Mouse (Mus musculus): ENCODE measurements at regions not wholly inside any gene's neighbourhood (a gene's known extent, or its start where the extent isn't known, plus 50 kb on each side); places are given as distances from the start of the nearest gene placed in this dataset.

- no peak for DNase-seq
These were observed 299.5 kb downstream of the Tmem182 start for GRCm38 (mm10) chr1:41104869-41105268.

- no peak for DNase-seq
These were observed 316.3 kb downstream of the Tmem182 start for GRCm38 (mm10) chr1:41121636-41122175.

GRCm38 (mm10) chr1:41131410-41131809, 326.0 kb downstream of the Tmem182 start:
- DNase-seq, result no peak

- DNase-seq, result no peak
These were observed 327.7 kb downstream of the Tmem182 start for GRCm38 (mm10) chr1:41133143-41133542.

- peak; percentile 73 for DNase-seq
These were observed 328.5 kb downstream of the Tmem182 start for GRCm38 (mm10) chr1:41133946-41134345.

- peak; percentile 24 for DNase-seq
These were observed 334.3 kb downstream of the Tmem182 start for GRCm38 (mm10) chr1:41139725-41140124.

- peak; percentile 44 for DNase-seq
These were observed 335.1 kb downstream of the Tmem182 start for GRCm38 (mm10) chr1:41140542-41140941.

- no peak for DNase-seq
These were observed 336.6 kb downstream of the Tmem182 start for GRCm38 (mm10) chr1:41141992-41142391.

- no peak for DNase-seq
These were observed 347.1 kb downstream of the Tmem182 start for GRCm38 (mm10) chr1:41152516-41152915.

GRCm38 (mm10) chr1:41153174-41153999, 348.0 kb downstream of the Tmem182 start:
- DNase-seq, result no peak

GRCm38 (mm10) chr1:41154198-41154597, 348.8 kb downstream of the Tmem182 start:
- DNase-seq, result no peak

GRCm38 (mm10) chr1:41156946-41157345, 351.5 kb downstream of the Tmem182 start:
- DNase-seq, result no peak

GRCm38 (mm10) chr1:41157651-41158513, 352.5 kb downstream of the Tmem182 start:
- no peak for DNase-seq

GRCm38 (mm10) chr1:41165878-41166786, 360.7 kb downstream of the Tmem182 start:
- DNase-seq, result no peak

- DNase-seq, result no peak
These were observed 361.5 kb downstream of the Tmem182 start for GRCm38 (mm10) chr1:41166787-41167420.

GRCm38 (mm10) chr1:41186991-41187390, 381.6 kb downstream of the Tmem182 start:
- DNase-seq, result peak; percentile 57

- no peak for DNase-seq
These were observed 407.5 kb downstream of the Tmem182 start for GRCm38 (mm10) chr1:41212876-41213275.

GRCm38 (mm10) chr1:41225851-41226250, 420.4 kb downstream of the Tmem182 start:
- no peak for DNase-seq

- no peak for DNase-seq
These were observed 429.9 kb downstream of the Tmem182 start for GRCm38 (mm10) chr1:41235335-41235734.

GRCm38 (mm10) chr1:41243000-41243399, 437.6 kb downstream of the Tmem182 start:
- no peak for DNase-seq

GRCm38 (mm10) chr1:41244627-41245026, 439.2 kb downstream of the Tmem182 start:
- no peak for DNase-seq

- peak; percentile 44 for DNase-seq
These were observed 458.8 kb downstream of the Tmem182 start for GRCm38 (mm10) chr1:41264214-41264613.
